Mouse (Mus musculus) v-Abl transformed pro-B cells (cell line): ENCODE data around the gene Gstm7.

Source experiments
- in situ Hi-C, 2 experiments: fragments of 400-800 bp; cut with MboI; formaldehyde crosslinking; loops; one replicate each; pipeline ENCODE4 v1.15.1; 2025; ENCODE audit not compliant: unreplicated experiment in 2 of 2

Gstm7 gene

GRCm38 (mm10) chr3:107939403-107939802 is 7.8 kb upstream of the Gstm7 start:
- in situ Hi-C loops, result loop anchor here in 1 of 2 experiments (10.0 kb wide), 2 partner anchors 115 to 205 kb away; partner anchors contain the start of gene Gnai3

GRCm38 (mm10) chr3:107935888-107936287 is 4.3 kb upstream of the Gstm7 start:
- in situ Hi-C loops, result loop anchor here in 1 of 2 experiments (10.0 kb wide), 2 partner anchors 119 to 209 kb away; partner anchors contain the start of gene Gnai3

- in situ Hi-C loops, result loop anchor here in 1 of 2 experiments (10.0 kb wide), 2 partner anchors 120 to 210 kb away; partner anchors contain the start of gene Gnai3
Observed at GRCm38 (mm10) chr3:107935268-107935667, 3.7 kb upstream of the Gstm7 start.

GRCm38 (mm10) chr3:107932128-107932527 is 511 bp upstream of the Gstm7 start:
- in situ Hi-C loops, result loop anchor here in 1 of 2 experiments (10.0 kb wide), 2 partner anchors 123 to 213 kb away; partner anchors contain the start of gene Gnai3

GRCm38 (mm10) chr3:107931134-107931533 is 483 bp downstream of the Gstm7 start:
- in situ Hi-C loops, result loop anchor here in 1 of 2 experiments (10.0 kb wide), 2 partner anchors 124 to 214 kb away; partner anchors contain the start of gene Gnai3

GRCm38 (mm10) chr3:107929731-107930130 is 1.9 kb downstream of the Gstm7 start:
- in situ Hi-C loops, result loop anchor here in 1 of 2 experiments (10.0 kb wide), 2 partner anchors 125 to 215 kb away; partner anchors contain the start of gene Gnai3

- in situ Hi-C loops, result no loop called here
Observed at GRCm38 (mm10) chr3:107929243-107929642, 2.4 kb downstream of the Gstm7 start.

- in situ Hi-C loops, result no loop called here
Observed at GRCm38 (mm10) chr3:107928691-107929090, 2.9 kb downstream of the Gstm7 start.

- in situ Hi-C loops, result no loop called here
Observed at GRCm38 (mm10) chr3:107927841-107928240, 3.8 kb downstream of the Gstm7 start.

GRCm38 (mm10) chr3:107925335-107925734 is 6.3 kb downstream of the Gstm7 start:
- in situ Hi-C loops, result no loop called here

GRCm38 (mm10) chr3:107920348-107920747 is 11.3 kb downstream of the Gstm7 start:
- in situ Hi-C loops, result loop anchor here in 1 of 2 experiments (5.0 kb wide), 2 partner anchors 97 to 227 kb away; partner anchors contain the start of genes Gnai3 and Gstm1

GRCm38 (mm10) chr3:107917783-107918408 is 13.7 kb downstream of the Gstm7 start:
- in situ Hi-C loops, result no loop called here

- in situ Hi-C loops, result no loop called here
Observed at GRCm38 (mm10) chr3:107917097-107917496, 14.5 kb downstream of the Gstm7 start.

- in situ Hi-C loops, result no loop called here
Observed at GRCm38 (mm10) chr3:107916674-107917073, 14.9 kb downstream of the Gstm7 start.

- in situ Hi-C loops, result no loop called here
Observed at GRCm38 (mm10) chr3:107905942-107906341, 25.7 kb downstream of the Gstm7 start.

- in situ Hi-C loops, result no loop called here
Observed at GRCm38 (mm10) chr3:107900955-107901673, 30.5 kb downstream of the Gstm7 start.

GRCm38 (mm10) chr3:107898691-107899090 is 32.9 kb downstream of the Gstm7 start:
- in situ Hi-C loops, result loop anchor here in 1 of 2 experiments (25.0 kb wide), 1 partner anchor 786 kb away; the partner anchor contains the start of gene Kcna2

- in situ Hi-C loops, result loop anchor here in 1 of 2 experiments (25.0 kb wide), 1 partner anchor 784 kb away; the partner anchor contains the start of gene Kcna2
Observed at GRCm38 (mm10) chr3:107895720-107896569, 35.7 kb downstream of the Gstm7 start, which contains the start of gene Gstm5. Gene Gstm5, plus strand, starts transcription at chr3:107895821.

GRCm38 (mm10) chr3:107895194-107895719 is 36.4 kb downstream of the Gstm7 start:
- in situ Hi-C loops, result loop anchor here in 1 of 2 experiments (25.0 kb wide), 1 partner anchor 783 kb away; the partner anchor contains the start of gene Kcna2

- in situ Hi-C loops, result loop anchor here in 1 of 2 experiments (25.0 kb wide), 1 partner anchor 777 kb away; the partner anchor contains the start of gene Kcna2
Observed at GRCm38 (mm10) chr3:107889236-107889635, 42.4 kb downstream of the Gstm7 start.
